Mouse (Mus musculus): ENCODE results near the gene Oit3. TPM values are rescaled to one million over a fixed set of nuclear protein-coding genes. Genes with fewer than 3 reads are reported as not detected.

Oit3 gene
- polyA plus RNA-seq, 1 experiment from 2014 or later: not detected

GRCm38 (mm10) chr10:59443212-59443611, 1.6 kb upstream of the Oit3 start:
- no peak overlapping the region for H3K4me3 ChIP-seq (ENCODE audit: low read depth, low read length)
- H3K9ac ChIP-seq (replicated peaks; ENCODE audit: low read depth, low read length): no peak overlapping the region
- H3K4me1 ChIP-seq (ENCODE audit: control insufficient read depth, insufficient read depth, low read length): no peaks in the 10 kb centered on the region
- no peaks in the 10 kb centered on the region for H3K27me3 ChIP-seq (ENCODE audit: control insufficient read depth, insufficient read depth, low read length)
- no peak for ATAC-seq (ENCODE audit: low read depth)
- H3K4me2 ChIP-seq (ENCODE audit: low read depth, low read length): no peak overlapping the region
- no peaks in the 10 kb centered on the region for H3K36me3 ChIP-seq (ENCODE audit: control insufficient read depth, insufficient read depth, low read length)
- H3K9me3 ChIP-seq (ENCODE audit: control insufficient read depth, low read length): no peaks in the 10 kb centered on the region
- WGBS: 20% methylated on average over 7 of the region's 7 CpGs
- H3K27ac ChIP-seq (ENCODE audit: low read depth, low read length): no peak overlapping the region

GRCm38 (mm10) chr10:59440177-59440576, 1.4 kb downstream of the Oit3 start:
- H3K4me2 ChIP-seq (ENCODE audit: low read depth, low read length): no peak overlapping the region
- WGBS: 72% methylated on average over 6 of the region's 6 CpGs
- ATAC-seq (ENCODE audit: low read depth): no peak
- H3K27me3 ChIP-seq (ENCODE audit: control insufficient read depth, insufficient read depth, low read length): no peaks in the 10 kb centered on the region
- no peak overlapping the region for H3K4me3 ChIP-seq (ENCODE audit: low read depth, low read length)
- no peaks in the 10 kb centered on the region for H3K9me3 ChIP-seq (ENCODE audit: control insufficient read depth, low read length)
- no peaks in the 10 kb centered on the region for H3K4me1 ChIP-seq (ENCODE audit: control insufficient read depth, insufficient read depth, low read length)
- no peak overlapping the region for H3K9ac ChIP-seq (replicated peaks; ENCODE audit: low read depth, low read length)
- H3K27ac ChIP-seq (ENCODE audit: low read depth, low read length): no peak overlapping the region
- no peaks in the 10 kb centered on the region for H3K36me3 ChIP-seq (ENCODE audit: control insufficient read depth, insufficient read depth, low read length)

- WGBS: 66% methylated on average over 5 of the region's 5 CpGs
- no peaks in the 10 kb centered on the region for H3K9me3 ChIP-seq (ENCODE audit: control insufficient read depth, low read length)
- no peaks in the 10 kb centered on the region for H3K4me1 ChIP-seq (ENCODE audit: control insufficient read depth, insufficient read depth, low read length)
- H3K4me2 ChIP-seq (ENCODE audit: low read depth, low read length): no peak overlapping the region
- no peak for ATAC-seq (ENCODE audit: low read depth)
- no peaks in the 10 kb centered on the region for H3K27me3 ChIP-seq (ENCODE audit: control insufficient read depth, insufficient read depth, low read length)
- no peaks in the 10 kb centered on the region for H3K36me3 ChIP-seq (ENCODE audit: control insufficient read depth, insufficient read depth, low read length)
- H3K4me3 ChIP-seq (ENCODE audit: low read depth, low read length): no peak overlapping the region
- H3K9ac ChIP-seq (replicated peaks; ENCODE audit: low read depth, low read length): no peak overlapping the region
- no peak overlapping the region for H3K27ac ChIP-seq (ENCODE audit: low read depth, low read length)
These were observed 2.1 kb downstream of the Oit3 start for GRCm38 (mm10) chr10:59439508-59439931.

GRCm38 (mm10) chr10:59438651-59439050, 2.9 kb downstream of the Oit3 start:
- Histone ChIP-seq H3K4me3 (ENCODE audit: low read depth, low read length) (no peak overlapping the region), H3K4me2 (ENCODE audit: low read depth, low read length) (no peak overlapping the region), H3K9ac (replicated peaks; ENCODE audit: low read depth, low read length) (no peak overlapping the region), H3K27ac (ENCODE audit: low read depth, low read length) (no peak overlapping the region), H3K4me1 (ENCODE audit: control insufficient read depth, insufficient read depth, low read length) (no peaks in the 10 kb centered on the region), H3K36me3 (ENCODE audit: control insufficient read depth, insufficient read depth, low read length) (no peaks in the 10 kb centered on the region), H3K9me3 (ENCODE audit: control insufficient read depth, low read length) (no peaks in the 10 kb centered on the region), H3K27me3 (ENCODE audit: control insufficient read depth, insufficient read depth, low read length) (no peaks in the 10 kb centered on the region)
- 96% methylated on average over 12 of the region's 12 CpGs for WGBS
- ATAC-seq (ENCODE audit: low read depth): no peak

GRCm38 (mm10) chr10:59435746-59436145, 5.8 kb downstream of the Oit3 start:
- Histone ChIP-seq H3K9me3 (ENCODE audit: control insufficient read depth, low read length) (no peaks in the 10 kb centered on the region), H3K4me1 (ENCODE audit: control insufficient read depth, insufficient read depth, low read length) (no peaks in the 10 kb centered on the region), H3K36me3 (ENCODE audit: control insufficient read depth, insufficient read depth, low read length) (no peaks in the 10 kb centered on the region), H3K4me2 (ENCODE audit: low read depth, low read length) (no peak overlapping the region), H3K9ac (replicated peaks; ENCODE audit: low read depth, low read length) (no peak overlapping the region), H3K4me3 (ENCODE audit: low read depth, low read length) (no peak overlapping the region), H3K27ac (ENCODE audit: low read depth, low read length) (no peak overlapping the region), H3K27me3 (ENCODE audit: control insufficient read depth, insufficient read depth, low read length) (no peaks in the 10 kb centered on the region)
- WGBS: 97% methylated on average over 18 of the region's 18 CpGs
- no peak for ATAC-seq (ENCODE audit: low read depth)

GRCm38 (mm10) chr10:59430701-59431218, 10.8 kb downstream of the Oit3 start:
- H3K36me3 ChIP-seq (ENCODE audit: control insufficient read depth, insufficient read depth, low read length): no peaks in the 10 kb centered on the region
- WGBS: 80% methylated on average over 6 of the region's 6 CpGs

GRCm38 (mm10) chr10:59429448-59430135, 12.0 kb downstream of the Oit3 start:
- H3K4me2 ChIP-seq (ENCODE audit: low read depth, low read length): no peak overlapping the region
- no peaks in the 10 kb centered on the region for H3K27me3 ChIP-seq (ENCODE audit: control insufficient read depth, insufficient read depth, low read length)
- no peaks in the 10 kb centered on the region for H3K9me3 ChIP-seq (ENCODE audit: control insufficient read depth, low read length)
- H3K4me3 ChIP-seq (ENCODE audit: low read depth, low read length): no peak overlapping the region
- 68% methylated on average over 16 of the region's 16 CpGs for WGBS
- no peaks in the 10 kb centered on the region for H3K36me3 ChIP-seq (ENCODE audit: control insufficient read depth, insufficient read depth, low read length)
- no peaks in the 10 kb centered on the region for H3K4me1 ChIP-seq (ENCODE audit: control insufficient read depth, insufficient read depth, low read length)
- ATAC-seq (ENCODE audit: low read depth): no peak
- H3K9ac ChIP-seq (replicated peaks; ENCODE audit: low read depth, low read length): no peak overlapping the region
- no peak overlapping the region for H3K27ac ChIP-seq (ENCODE audit: low read depth, low read length)

More at GRCm38 (mm10) chr10:59430701-59431218, 10.8 kb downstream of the Oit3 start:
- no peak overlapping the region for H3K4me2 ChIP-seq (ENCODE audit: low read depth, low read length)
- no peaks in the 10 kb centered on the region for H3K4me1 ChIP-seq (ENCODE audit: control insufficient read depth, insufficient read depth, low read length)
- H3K27me3 ChIP-seq (ENCODE audit: control insufficient read depth, insufficient read depth, low read length): no peaks in the 10 kb centered on the region
- no peaks in the 10 kb centered on the region for H3K9me3 ChIP-seq (ENCODE audit: control insufficient read depth, low read length)
- H3K4me3 ChIP-seq (ENCODE audit: low read depth, low read length): no peak overlapping the region
- no peak overlapping the region for H3K9ac ChIP-seq (replicated peaks; ENCODE audit: low read depth, low read length)
- no peak for ATAC-seq (ENCODE audit: low read depth)
- no peak overlapping the region for H3K27ac ChIP-seq (ENCODE audit: low read depth, low read length)

- no peaks in the 10 kb centered on the region for H3K9me3 ChIP-seq (ENCODE audit: control insufficient read depth, low read length)
- no peak overlapping the region for H3K4me2 ChIP-seq (ENCODE audit: low read depth, low read length)
- no peaks in the 10 kb centered on the region for H3K27me3 ChIP-seq (ENCODE audit: control insufficient read depth, insufficient read depth, low read length)
- H3K4me3 ChIP-seq (ENCODE audit: low read depth, low read length): no peak overlapping the region
- no peaks in the 10 kb centered on the region for H3K4me1 ChIP-seq (ENCODE audit: control insufficient read depth, insufficient read depth, low read length)
- no peak overlapping the region for H3K9ac ChIP-seq (replicated peaks; ENCODE audit: low read depth, low read length)
- H3K36me3 ChIP-seq (ENCODE audit: control insufficient read depth, insufficient read depth, low read length): no peaks in the 10 kb centered on the region
- no peak overlapping the region for H3K27ac ChIP-seq (ENCODE audit: low read depth, low read length)
- no peak for ATAC-seq (ENCODE audit: low read depth)
- WGBS: 80% methylated on average over 4 of the region's 4 CpGs
These were observed 15.2 kb downstream of the Oit3 start for GRCm38 (mm10) chr10:59426371-59426770.

- Histone ChIP-seq H3K27ac (ENCODE audit: low read depth, low read length) (no peak overlapping the region), H3K4me2 (ENCODE audit: low read depth, low read length) (no peak overlapping the region), H3K9me3 (ENCODE audit: control insufficient read depth, low read length) (no peaks in the 10 kb centered on the region), H3K36me3 (ENCODE audit: control insufficient read depth, insufficient read depth, low read length) (no peaks in the 10 kb centered on the region), H3K4me1 (ENCODE audit: control insufficient read depth, insufficient read depth, low read length) (no peaks in the 10 kb centered on the region), H3K9ac (replicated peaks; ENCODE audit: low read depth, low read length) (no peak overlapping the region), H3K27me3 (ENCODE audit: control insufficient read depth, insufficient read depth, low read length) (no peaks in the 10 kb centered on the region), H3K4me3 (ENCODE audit: low read depth, low read length) (no peak overlapping the region)
- 79% methylated on average over 7 of the region's 7 CpGs for WGBS
- no peak for ATAC-seq (ENCODE audit: low read depth)
These were observed 16.2 kb downstream of the Oit3 start for GRCm38 (mm10) chr10:59425369-59425768.

All from neural tube, embryonic 14.5 days (tissue).